Mouse (Mus musculus) retina, postnatal 7 days (tissue): ENCODE data around the gene Hif1an.

ENCODE experiments used
- DNase-seq: peaks from one replicate; pipeline ENCODE4 v3.0.0-alpha.2; 2012; ENCODE audit warnings: low read depth, low spot score

Gene Hif1an

GRCm38 (mm10) chr19:44562652-44563206 lies at the start of gene Hif1an:
TSS of gene Hif1an (plus strand) at chr19:44562850.
- DNase-seq = peak; percentile 95

- peak; percentile 34 for DNase-seq
Observed at GRCm38 (mm10) chr19:44513054-44513833, 49.4 kb upstream of the Hif1an start.

- no peak for DNase-seq
Observed at GRCm38 (mm10) chr19:44513921-44514482, 48.6 kb upstream of the Hif1an start.

- no peak for DNase-seq
Observed at GRCm38 (mm10) chr19:44514521-44515451, 47.9 kb upstream of the Hif1an start.

- DNase-seq = no peak
Observed at GRCm38 (mm10) chr19:44515769-44516168, 46.9 kb upstream of the Hif1an start.

GRCm38 (mm10) chr19:44517996-44518768 lies 44.5 kb upstream of the Hif1an start:
- DNase-seq = no peak

- DNase-seq = no peak
Observed at GRCm38 (mm10) chr19:44519152-44519551, 43.5 kb upstream of the Hif1an start.

GRCm38 (mm10) chr19:44525551-44526205 lies 37.0 kb upstream of the Hif1an start:
- no peak for DNase-seq

GRCm38 (mm10) chr19:44530018-44530417 lies 32.6 kb upstream of the Hif1an start:
- DNase-seq = no peak

GRCm38 (mm10) chr19:44535376-44535775 lies 27.3 kb upstream of the Hif1an start:
- no peak for DNase-seq

GRCm38 (mm10) chr19:44537416-44537815 lies 25.2 kb upstream of the Hif1an start:
- DNase-seq = no peak

- no peak for DNase-seq
Observed at GRCm38 (mm10) chr19:44542694-44543178, 19.9 kb upstream of the Hif1an start.

GRCm38 (mm10) chr19:44544372-44544771 lies 18.3 kb upstream of the Hif1an start:
- no peak for DNase-seq

- peak; percentile 61 for DNase-seq
Observed at GRCm38 (mm10) chr19:44544775-44545174, 17.9 kb upstream of the Hif1an start.

GRCm38 (mm10) chr19:44545321-44546041 lies 17.2 kb upstream of the Hif1an start, which contains the start of gene Sec31b:
TSS of gene Sec31b (minus strand) at chr19:44545864.
- no peak for DNase-seq

GRCm38 (mm10) chr19:44552731-44553130 lies 9.9 kb upstream of the Hif1an start, which contains the start of gene Gm20538:
TSS of gene Gm20538 (minus strand) at chr19:44552831.
- DNase-seq = no peak

- no peak for DNase-seq
Observed at GRCm38 (mm10) chr19:44553286-44553685, 9.4 kb upstream of the Hif1an start.

GRCm38 (mm10) chr19:44554490-44554860 lies 8.2 kb upstream of the Hif1an start:
- no peak for DNase-seq

GRCm38 (mm10) chr19:44554861-44555590 lies 7.6 kb upstream of the Hif1an start, which contains the start of gene Ndufb8:
TSS of gene Ndufb8 (minus strand) at chr19:44555440.
- peak; percentile 90 for DNase-seq
